Mouse (Mus musculus): ENCODE data around the gene Mterf4. TPM values are rescaled to one million over a fixed set of nuclear protein-coding genes. Genes with fewer than 3 reads are reported as not detected.
"Not testable (repeated sequence)": the region's sequence is repeated elsewhere in the genome, so short reads cannot be mapped to it uniquely, and the experiment has no call there.

Mterf4 gene
- 34.7 and 35.1 TPM in 2 replicates for polyA plus RNA-seq (2016; fragmentation: Nextera tagmentation; extraction: Ambion mirVana)

GRCm38 (mm10) chr1:93305581-93306337, at the start of gene Mterf4:
Gene Mterf4, minus strand, starts transcription at chr1:93305915.
- WGBS, result 8% methylated on average over 36 of the region's 36 CpGs
- peaks cover 45% of the 10 kb centered on the region for H3K36me3 ChIP-seq
- no peaks in the 10 kb centered on the region for H3K9me3 ChIP-seq
- H3K4me1 ChIP-seq, result peaks cover 10% of the 10 kb centered on the region
- ATAC-seq (ENCODE audit: low FRiP score, low read depth), result peak; percentile 90
- peak within 1 kb of the TSS; percentile 74 for H3K4me3 ChIP-seq
- no peak within 1 kb of the TSS for H3K27ac ChIP-seq (replicated peaks)
- peak within 1 kb of the TSS; percentile 73 for H3K9ac ChIP-seq (replicated peaks)
- peak within 1 kb of the TSS; percentile 63 for H3K4me2 ChIP-seq (replicated peaks)
- H3K27me3 ChIP-seq, result no peaks in the 10 kb centered on the region

GRCm38 (mm10) chr1:93352724-93353123, 47.0 kb upstream of the Mterf4 start:
- Histone ChIP-seq H3K27ac (replicated peaks) (no peak overlapping the region), H3K4me3 (no peak overlapping the region), H3K27me3 (no peaks in the 10 kb centered on the region), H3K4me1 (no peaks in the 10 kb centered on the region), H3K36me3 (peaks cover 84% of the 10 kb centered on the region), H3K4me2 (replicated peaks) (no peak overlapping the region), H3K9me3 (no peaks in the 10 kb centered on the region), H3K9ac (replicated peaks) (no peak overlapping the region)
- 95% methylated on average over 2 of the region's 2 CpGs for WGBS
- no peak for ATAC-seq (ENCODE audit: low FRiP score, low read depth)

GRCm38 (mm10) chr1:93349701-93350100, 44.0 kb upstream of the Mterf4 start:
- peaks cover 3% of the 10 kb centered on the region; the same call in 1 of the 2 replicates for H3K4me1 ChIP-seq
- no peak overlapping the region for H3K27ac ChIP-seq (replicated peaks)
- H3K9me3 ChIP-seq, result no peaks in the 10 kb centered on the region
- H3K27me3 ChIP-seq, result no peaks in the 10 kb centered on the region
- WGBS, result 85% methylated on average over 4 of the region's 4 CpGs
- no peak overlapping the region for H3K9ac ChIP-seq (replicated peaks)
- no peak overlapping the region for H3K4me3 ChIP-seq
- no peak for ATAC-seq (ENCODE audit: low FRiP score, low read depth)
- no peak overlapping the region for H3K4me2 ChIP-seq (replicated peaks)
- H3K36me3 ChIP-seq, result peaks cover 70% of the 10 kb centered on the region

- Histone ChIP-seq H3K4me2 (replicated peaks) (no peak overlapping the region), H3K9ac (replicated peaks) (no peak overlapping the region), H3K4me3 (no peak overlapping the region), H3K27me3 (no peaks in the 10 kb centered on the region), H3K36me3 (peaks cover 47% of the 10 kb centered on the region), H3K4me1 (peaks cover 11% of the 10 kb centered on the region), H3K9me3 (no peaks in the 10 kb centered on the region), H3K27ac (replicated peaks) (no peak overlapping the region)
- WGBS, result 94% methylated on average over 5 of the region's 5 CpGs
- no peak for ATAC-seq (ENCODE audit: low FRiP score, low read depth)
Measured at GRCm38 (mm10) chr1:93347176-93347575, 41.5 kb upstream of the Mterf4 start.

- Histone ChIP-seq H3K36me3 (peaks cover 21% of the 10 kb centered on the region), H3K9ac (replicated peaks) (peak overlapping the region; percentile 87), H3K9me3 (no peaks in the 10 kb centered on the region), H3K4me2 (replicated peaks) (peak overlapping the region; percentile 86), H3K4me1 (peaks cover 22% of the 10 kb centered on the region), H3K27ac (replicated peaks) (peak overlapping the region; percentile 78), H3K27me3 (no peaks in the 10 kb centered on the region), H3K4me3 (peak overlapping the region; percentile 93)
- ATAC-seq (ENCODE audit: low FRiP score, low read depth), result peak; percentile 96
- WGBS, result under 1% methylated on average over 39 of the region's 39 CpGs
Measured at GRCm38 (mm10) chr1:93343504-93344047, 37.9 kb upstream of the Mterf4 start.

- H3K36me3 ChIP-seq, result peaks cover 16% of the 10 kb centered on the region
- H3K4me2 ChIP-seq (replicated peaks), result peak within 1 kb of the TSS; percentile 86
- peak; percentile 93 for ATAC-seq (ENCODE audit: low FRiP score, low read depth)
- H3K4me1 ChIP-seq, result peaks cover 22% of the 10 kb centered on the region
- peak within 1 kb of the TSS; percentile 93 for H3K4me3 ChIP-seq
- H3K9ac ChIP-seq (replicated peaks), result peak within 1 kb of the TSS; percentile 87
- under 1% methylated on average over 63 of the region's 63 CpGs for WGBS
- no peaks in the 10 kb centered on the region for H3K9me3 ChIP-seq
- no peaks in the 10 kb centered on the region for H3K27me3 ChIP-seq
- H3K27ac ChIP-seq (replicated peaks), result peak within 1 kb of the TSS; percentile 78
Measured at GRCm38 (mm10) chr1:93342648-93343503, 37.2 kb upstream of the Mterf4 start, which contains the start of the genes Ppp1r7 and Pask. Gene Ppp1r7, plus strand, starts transcription at chr1:93342854. Gene Pask, minus strand, starts transcription at chr1:93343482.

- no peak overlapping the region for H3K4me2 ChIP-seq (replicated peaks)
- H3K4me3 ChIP-seq, result no peak overlapping the region
- peaks cover 41% of the 10 kb centered on the region for H3K36me3 ChIP-seq
- H3K9ac ChIP-seq (replicated peaks), result no peak overlapping the region
- ATAC-seq (ENCODE audit: low FRiP score, low read depth), result no peak
- 68% methylated on average over 2 of the region's 2 CpGs for WGBS
- no peaks in the 10 kb centered on the region for H3K9me3 ChIP-seq
- H3K4me1 ChIP-seq, result no peaks in the 10 kb centered on the region
- H3K27me3 ChIP-seq, result no peaks in the 10 kb centered on the region
- no peak overlapping the region for H3K27ac ChIP-seq (replicated peaks)
Measured at GRCm38 (mm10) chr1:93334621-93335020, 28.9 kb upstream of the Mterf4 start.

GRCm38 (mm10) chr1:93326446-93326845, 20.7 kb upstream of the Mterf4 start:
- Histone ChIP-seq H3K27ac (replicated peaks) (no peak overlapping the region), H3K4me1 (no peaks in the 10 kb centered on the region), H3K9ac (replicated peaks) (no peak overlapping the region), H3K36me3 (peaks cover 70% of the 10 kb centered on the region), H3K4me3 (no peak overlapping the region), H3K9me3 (no peaks in the 10 kb centered on the region), H3K4me2 (replicated peaks) (no peak overlapping the region), H3K27me3 (no peaks in the 10 kb centered on the region)
- no peak for ATAC-seq (ENCODE audit: low FRiP score, low read depth)
- WGBS, result 94% methylated on average over 3 of the region's 3 CpGs

- Histone ChIP-seq H3K4me2 (replicated peaks) (no peak overlapping the region), H3K4me3 (no peak overlapping the region), H3K9ac (replicated peaks) (no peak overlapping the region), H3K4me1 (no peaks in the 10 kb centered on the region), H3K36me3 (peaks cover 83% of the 10 kb centered on the region), H3K27ac (replicated peaks) (no peak overlapping the region), H3K9me3 (no peaks in the 10 kb centered on the region), H3K27me3 (no peaks in the 10 kb centered on the region)
- 92% methylated on average over 6 of the region's 6 CpGs for WGBS
- ATAC-seq (ENCODE audit: low FRiP score, low read depth), result no peak
Measured at GRCm38 (mm10) chr1:93323973-93324372, 18.3 kb upstream of the Mterf4 start.

- Histone ChIP-seq H3K36me3 (peaks cover 79% of the 10 kb centered on the region), H3K9me3 (no peaks in the 10 kb centered on the region), H3K4me3 (no peak overlapping the region), H3K27me3 (no peaks in the 10 kb centered on the region), H3K9ac (replicated peaks) (no peak overlapping the region), H3K4me2 (replicated peaks) (no peak overlapping the region), H3K27ac (replicated peaks) (no peak overlapping the region), H3K4me1 (peaks cover 10% of the 10 kb centered on the region)
- WGBS, result 99% methylated on average over 3 of the region's 3 CpGs
- no peak for ATAC-seq (ENCODE audit: low FRiP score, low read depth)
Measured at GRCm38 (mm10) chr1:93300578-93300977, 5.1 kb downstream of the Mterf4 start.

- Histone ChIP-seq H3K9ac (replicated peaks) (no peak overlapping the region), H3K27me3 (no peaks in the 10 kb centered on the region), H3K36me3 (peaks cover 80% of the 10 kb centered on the region), H3K4me1 (peaks cover 6% of the 10 kb centered on the region), H3K27ac (replicated peaks) (no peak overlapping the region), H3K4me2 (replicated peaks) (no peak overlapping the region), H3K9me3 (no peaks in the 10 kb centered on the region), H3K4me3 (no peak overlapping the region)
- 91% methylated on average over 4 of the region's 4 CpGs for WGBS
- no peak for ATAC-seq (ENCODE audit: low FRiP score, low read depth)
Measured at GRCm38 (mm10) chr1:93299791-93300190, 5.9 kb downstream of the Mterf4 start.

GRCm38 (mm10) chr1:93294491-93294890, 11.2 kb downstream of the Mterf4 start:
- not testable (repeated sequence) for H3K27ac ChIP-seq (replicated peaks); H3K27me3 ChIP-seq; H3K4me2 ChIP-seq (replicated peaks); H3K4me3 ChIP-seq; H3K4me1 ChIP-seq; H3K9ac ChIP-seq (replicated peaks); H3K9me3 ChIP-seq; ATAC-seq (ENCODE audit: low FRiP score, low read depth)
- 72% methylated on average over 3 of the region's 3 CpGs for WGBS
- peaks cover 36% of the 10 kb centered on the region for H3K36me3 ChIP-seq

Data from midbrain, embryonic 12.5 days (tissue).